Mouse (Mus musculus) myocyte (in vitro differentiated cells): ENCODE results near the gene Bola3.

Experiments
- CEBPB ChIP-seq: IDR thresholded peaks from 2 replicates; pipeline ENCODE4 v1.6.1; 2011; ENCODE audit warnings: mild to moderate bottlenecking, moderate library complexity; ENCODE audit not compliant: poor library complexity, insufficient read depth, severe bottlenecking
- E2F4 ChIP-seq: IDR thresholded peaks from one replicate; pipeline ENCODE4 v1.6.1; 2011; ENCODE audit warnings: mild to moderate bottlenecking, control low read depth, moderate library complexity; ENCODE audit not compliant: insufficient read depth
- MAX ChIP-seq: IDR thresholded peaks from one replicate; pipeline ENCODE4 v1.6.1; 2011; ENCODE audit warnings: low read depth, mild to moderate bottlenecking, control low read depth
- MYOD1 ChIP-seq, 3 experiments: IDR thresholded peaks; one replicate each; pipeline ENCODE4 v1.6.1; 2011; ENCODE audit warnings: control low read depth in 2 of 3, low read depth in 2 of 3, mild to moderate bottlenecking in 2 of 3, moderate library complexity in 1 of 3; ENCODE audit not compliant: insufficient read length in 2 of 3, control insufficient read depth in 1 of 3
- MYOG ChIP-seq, 3 experiments: IDR thresholded peaks; one replicate each; pipeline ENCODE4 v1.6.1; 2011; ENCODE audit warnings: control low read depth in 2 of 3, low read depth in 2 of 3, mild to moderate bottlenecking in 2 of 3; ENCODE audit not compliant: insufficient read length in 2 of 3, control insufficient read depth in 1 of 3, insufficient read depth in 1 of 3
- POLR2A ChIP-seq: IDR thresholded peaks from one replicate; pipeline ENCODE4 v1.6.1; 2011; ENCODE audit warnings: low read depth, mild to moderate bottlenecking, control low read depth, moderate library complexity; ENCODE audit not compliant: insufficient read length
- POLR2AphosphoS2 ChIP-seq: IDR thresholded peaks from one replicate; pipeline ENCODE4 v1.6.1; 2011; ENCODE audit warnings: low read depth, control low read depth; ENCODE audit not compliant: insufficient read length
- REST ChIP-seq: IDR thresholded peaks from one replicate; pipeline ENCODE4 v1.6.1; 2011; ENCODE audit warnings: mild to moderate bottlenecking, control low read depth, moderate library complexity; ENCODE audit not compliant: insufficient read depth, insufficient read length
- SRF ChIP-seq: IDR thresholded peaks from one replicate; pipeline ENCODE4 v1.6.1; 2011; ENCODE audit warnings: low read depth; ENCODE audit not compliant: control insufficient read depth, insufficient read length
- TCF12 ChIP-seq: IDR thresholded peaks from one replicate; pipeline ENCODE4 v1.6.1; 2011; ENCODE audit warnings: mild to moderate bottlenecking, control low read depth; ENCODE audit not compliant: poor library complexity, insufficient read depth, severe bottlenecking
- TCF3 ChIP-seq: IDR thresholded peaks from one replicate; pipeline ENCODE4 v1.6.1; 2011; ENCODE audit warnings: low read depth, control low read depth; ENCODE audit not compliant: insufficient read length
- USF1 ChIP-seq: IDR thresholded peaks from one replicate; pipeline ENCODE4 v1.6.1; 2011; ENCODE audit warnings: low read depth, mild to moderate bottlenecking, control low read depth, moderate library complexity

- no peak for TF ChIP-seq CEBPB
- TF ChIP-seq MYOD1 (IDR thresholded peaks at IDR 0.05; ENCODE audit: control insufficient read depth in 1 of 3, insufficient read length in 2 of 3, low read depth in 2 of 3): no peak
- no peak for TF ChIP-seq POLR2A
- TF ChIP-seq TCF3: no peak
- TF ChIP-seq USF1: no peak
- no peak for TF ChIP-seq MAX
- no peak for TF ChIP-seq TCF12
- TF ChIP-seq E2F4: no peak
- TF ChIP-seq REST: no peak
- TF ChIP-seq MYOG (IDR thresholded peaks at IDR 0.05; ENCODE audit: control insufficient read depth in 1 of 3, insufficient read depth in 1 of 3, insufficient read length in 2 of 3, low read depth in 2 of 3): no peak
- TF ChIP-seq POLR2AphosphoS2: no peak
- TF ChIP-seq SRF: no peak
Measured at GRCm38 (mm10) chr6:83354856-83355781, 6.2 kb downstream of the Bola3 start.
